Mouse (Mus musculus) forebrain, embryonic 14.5 days (tissue): Measurements from ENCODE around the gene Rspo1. TPM values are rescaled to one million over a fixed set of nuclear protein-coding genes. Genes with fewer than 3 reads are reported as not detected.

Source experiments
- ATAC-seq: fragments of 200-750 bp; cut with Nextera tagmentation; 2 replicates; pipeline ENCODE4 v1.8.0; 2017; ENCODE audit warnings: mild to moderate bottlenecking, moderate library complexity
- DNase-seq: peaks from one replicate; pipeline ENCODE4 v3.0.0-alpha.2; 2015; ENCODE audit warnings: low spot score
- H3K27ac ChIP-seq: fragments of 300-500 bp; sonication (generic); 2 replicates; pipeline ENCODE4 v1.5.1; 2014; ENCODE audit warnings: low read depth, mild to moderate bottlenecking, control low read depth, low read length, moderate library complexity
- H3K27me3 ChIP-seq: fragments of 300-500 bp; sonication (generic); replicated peaks from 2 replicates; pipeline ENCODE4 v1.6.1; 2014; ENCODE audit warnings: low read length, control low read depth, mixed read lengths; ENCODE audit not compliant: control insufficient read depth, insufficient read depth
- H3K36me3 ChIP-seq: fragments of 300-500 bp; sonication (generic); 2 replicates; pipeline ENCODE4 v1.6.1; 2014; ENCODE audit warnings: low read length, control low read depth; ENCODE audit not compliant: control insufficient read depth, insufficient read depth
- H3K4me1 ChIP-seq: fragments of 300-500 bp; sonication (generic); 2 replicates; pipeline ENCODE4 v1.6.1; 2014; ENCODE audit warnings: antibody characterized with exemption, low read length, control low read depth; ENCODE audit not compliant: control insufficient read depth, insufficient read depth
- H3K4me2 ChIP-seq: fragments of 300-500 bp; sonication (generic); 2 replicates; pipeline ENCODE4 v1.6.1; 2014; ENCODE audit warnings: mild to moderate bottlenecking, control low read depth, low read length
- H3K4me3 ChIP-seq: fragments of 300-500 bp; sonication (generic); 2 replicates; pipeline ENCODE4 v1.5.1; 2014; ENCODE audit warnings: low read depth, low read length, control low read depth
- H3K9ac ChIP-seq: fragments of 300-500 bp; sonication (generic); 2 replicates; pipeline ENCODE4 v1.6.1; 2014; ENCODE audit warnings: mild to moderate bottlenecking, low read length, control low read depth, moderate library complexity
- H3K9me3 ChIP-seq: fragments of 300-500 bp; sonication (generic); replicated peaks from 2 replicates; pipeline ENCODE4 v1.6.1; 2016; ENCODE audit warnings: low read length, control low read depth, mixed read lengths; ENCODE audit not compliant: control insufficient read depth
- WGBS: fragments of 180-500 bp; shearing (Covaris S2); extraction: QIAGEN DNeasy Blood & Tissue Kit; methylation state at CpG from one replicate; pipeline ENCODE4 v1.1.7; 2014; 5-methylcytosine and 5-hydroxymethylcytosine counted together
- polyA plus RNA-seq: library from polyadenylated mRNA; unstranded; fragments of >200 nt; fragmentation: Nextera tagmentation; extraction: Ambion mirVana; gene quantifications from 2 replicates; pipeline ENCODE4 v1.2.1, GENCODE M21; 2014

The Rspo1 gene
- polyA plus RNA-seq, 1 experiment from 2014 or later, result 2.4 TPM

DNA sequence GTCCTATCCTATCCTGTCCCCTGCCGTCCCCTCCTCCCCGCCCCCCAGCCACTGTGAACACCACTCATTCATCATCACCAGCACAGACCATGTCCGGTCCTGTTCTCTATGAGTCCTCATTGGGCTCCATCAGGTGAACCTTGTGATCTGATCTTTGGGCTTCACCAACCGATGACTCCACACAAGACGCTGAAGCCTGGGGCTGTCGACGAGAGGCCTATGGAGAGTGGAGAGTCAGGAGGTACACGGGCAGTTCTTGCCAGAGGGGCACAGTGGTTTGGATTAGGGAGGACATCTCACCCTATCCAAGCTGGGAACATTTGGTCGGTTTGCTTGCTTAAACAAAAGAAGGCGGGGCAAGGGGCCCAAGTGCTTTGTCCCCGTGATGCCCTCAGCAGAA lies 16.0 kb upstream of the Rspo1 start:
- Histone ChIP-seq H3K4me3 (no peak overlapping the region), H3K4me1 (no peaks in the 10 kb centered on the region), H3K4me2 (no peak overlapping the region), H3K36me3 (no peaks in the 10 kb centered on the region), H3K27me3 (no peaks in the 10 kb centered on the region), H3K27ac (no peak overlapping the region), H3K9ac (no peak overlapping the region), H3K9me3 (no peaks in the 10 kb centered on the region)
- DNase-seq, result no peak
- no peak for ATAC-seq
- 73% methylated on average over 11 of the region's 11 CpGs for WGBS

- H3K27ac ChIP-seq, result no peak overlapping the region
- no peaks in the 10 kb centered on the region for H3K27me3 ChIP-seq
- no peaks in the 10 kb centered on the region for H3K36me3 ChIP-seq
- no peak overlapping the region for H3K9ac ChIP-seq
- WGBS, result 24% methylated on average over 5 of the region's 5 CpGs
- ATAC-seq, result no peak
- H3K4me3 ChIP-seq, result no peak overlapping the region
- H3K4me2 ChIP-seq, result no peak overlapping the region
- no peaks in the 10 kb centered on the region for H3K9me3 ChIP-seq
- peak; percentile 51 for DNase-seq
- H3K4me1 ChIP-seq, result no peaks in the 10 kb centered on the region
These were observed 15.6 kb upstream of the Rspo1 start for GRCm38 (mm10) chr4:124970677-124971076.

- H3K27me3 ChIP-seq, result no peaks in the 10 kb centered on the region
- H3K27ac ChIP-seq, result no peak overlapping the region
- ATAC-seq (no peak), DNase-seq (no peak)
- no peaks in the 10 kb centered on the region for H3K36me3 ChIP-seq
- no peak overlapping the region for H3K4me3 ChIP-seq
- H3K9ac ChIP-seq, result no peak overlapping the region
- H3K4me2 ChIP-seq, result no peak overlapping the region
- no peaks in the 10 kb centered on the region for H3K4me1 ChIP-seq
- WGBS, result 90% methylated on average over 8 of the region's 8 CpGs
- H3K9me3 ChIP-seq, result no peaks in the 10 kb centered on the region
These were observed 15.1 kb upstream of the Rspo1 start for GRCm38 (mm10) chr4:124971094-124971493.

DNA sequence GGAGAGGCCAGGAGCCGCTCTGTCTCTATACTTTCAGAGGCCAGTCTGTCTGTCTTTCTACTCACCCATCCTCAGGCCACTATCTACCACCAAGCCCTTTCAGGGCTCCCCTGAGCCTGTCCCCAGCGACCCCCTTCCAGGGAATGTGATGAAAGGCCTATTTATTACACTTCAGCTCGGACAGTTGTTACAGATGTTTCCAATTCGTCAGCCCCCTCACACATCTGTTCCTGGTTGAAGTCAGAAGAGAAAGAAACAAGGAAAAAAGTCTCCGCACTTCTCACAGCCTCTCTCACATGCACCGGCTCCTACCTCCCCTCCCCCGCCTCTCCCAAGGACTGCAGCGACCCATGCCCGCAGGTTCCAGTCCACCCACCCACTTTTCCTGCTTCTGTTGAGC lies 13.9 kb upstream of the Rspo1 start:
- no peak overlapping the region for H3K27ac ChIP-seq
- DNase-seq (no peak), ATAC-seq (no peak)
- no peaks in the 10 kb centered on the region for H3K9me3 ChIP-seq
- H3K4me1 ChIP-seq, result no peaks in the 10 kb centered on the region
- no peak overlapping the region for H3K4me2 ChIP-seq
- no peaks in the 10 kb centered on the region for H3K27me3 ChIP-seq
- 65% methylated on average over 9 of the region's 9 CpGs for whole genome bisulfite sequencing
- H3K4me3 ChIP-seq, result no peak overlapping the region
- H3K36me3 ChIP-seq, result no peaks in the 10 kb centered on the region
- H3K9ac ChIP-seq, result no peak overlapping the region

DNA sequence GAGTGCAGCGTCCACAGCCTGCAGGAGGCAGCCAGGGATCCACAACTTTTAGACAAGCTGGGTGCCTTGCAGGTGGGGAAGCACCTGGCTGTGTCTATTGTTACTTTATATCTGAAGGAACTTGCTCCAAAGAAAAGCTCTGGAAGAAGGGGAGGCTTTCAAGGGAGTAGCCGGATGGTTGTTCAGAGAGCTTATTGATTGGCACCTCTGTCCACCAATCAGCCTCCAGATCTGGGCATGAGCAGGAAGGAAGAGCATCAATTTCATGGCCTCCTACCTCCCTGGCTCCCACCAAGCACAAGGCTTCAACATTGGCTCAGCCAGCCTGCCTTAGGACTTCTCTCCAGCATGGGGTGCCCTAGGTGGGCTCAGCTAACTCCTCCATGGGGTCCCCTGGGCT lies 12.9 kb upstream of the Rspo1 start:
- Histone ChIP-seq H3K9ac (no peak overlapping the region), H3K36me3 (no peaks in the 10 kb centered on the region), H3K27me3 (no peaks in the 10 kb centered on the region), H3K4me3 (no peak overlapping the region), H3K4me2 (no peak overlapping the region), H3K9me3 (no peaks in the 10 kb centered on the region), H3K4me1 (no peaks in the 10 kb centered on the region), H3K27ac (no peak overlapping the region)
- 72% methylated on average over 2 of the region's 2 CpGs for WGBS
- ATAC-seq (no peak), DNase-seq (no peak)

- no peak for ATAC-seq
- H3K9ac ChIP-seq, result no peak overlapping the region
- H3K36me3 ChIP-seq, result no peaks in the 10 kb centered on the region
- H3K4me2 ChIP-seq, result no peak overlapping the region
- H3K4me3 ChIP-seq, result no peak overlapping the region
- H3K27ac ChIP-seq, result no peak overlapping the region
- no peaks in the 10 kb centered on the region for H3K4me1 ChIP-seq
- H3K27me3 ChIP-seq, result no peaks in the 10 kb centered on the region
- H3K9me3 ChIP-seq, result no peaks in the 10 kb centered on the region
- no peak for DNase-seq
- 42% methylated on average over 5 of the region's 5 CpGs for WGBS
These were observed 8.0 kb upstream of the Rspo1 start for GRCm38 (mm10) chr4:124978201-124978600.

GRCm38 (mm10) chr4:124983893-124984526 lies 2.2 kb upstream of the Rspo1 start:
- Histone ChIP-seq H3K27me3 (peaks cover 48% of the 10 kb centered on the region), H3K27ac (no peak overlapping the region), H3K4me1 (peaks cover 5% of the 10 kb centered on the region), H3K9me3 (no peaks in the 10 kb centered on the region), H3K9ac (no peak overlapping the region), H3K4me3 (no peak overlapping the region), H3K4me2 (no peak overlapping the region), H3K36me3 (no peaks in the 10 kb centered on the region)
- DNase-seq (no peak), ATAC-seq (no peak)
- WGBS, result 22% methylated on average over 9 of the region's 9 CpGs

- Histone ChIP-seq H3K4me2 (no peak overlapping the region), H3K4me1 (peaks cover 5% of the 10 kb centered on the region), H3K9me3 (no peaks in the 10 kb centered on the region), H3K9ac (no peak overlapping the region), H3K27ac (no peak overlapping the region), H3K36me3 (no peaks in the 10 kb centered on the region), H3K27me3 (peaks cover 58% of the 10 kb centered on the region), H3K4me3 (no peak overlapping the region)
- ATAC-seq (no peak), DNase-seq (no peak)
- WGBS, result 10% methylated on average over 18 of the region's 18 CpGs
These were observed 1.2 kb upstream of the Rspo1 start for GRCm38 (mm10) chr4:124984871-124985670.
